Mouse (Mus musculus) left cerebral cortex, postnatal 25 days (tissue): ENCODE results near the gene C1qa. TPM values are rescaled to one million over a fixed set of nuclear protein-coding genes. Genes with fewer than 3 reads are reported as not detected.
A peak's percentile ranks its signal among the peaks of the same experiment; 100 is the strongest.

Experiments used
- DNase-seq, 2 experiments: peaks; one replicate each; pipeline ENCODE4 v3.0.0; 2022; ENCODE audit warnings: low spot score in 2 of 2, mixed read lengths in 1 of 2
- intact Hi-C: fragments of 180-260 bp; cut with DNase I; formaldehyde crosslinking; loops from one replicate; pipeline ENCODE4 v1.15.1; 2025
- total RNA-seq, 2 experiments: library from RNA; stranded (reverse); gene quantifications; 2 replicates each; pipeline ENCODE4 v1.2.3; 2021

C1qa gene
- 10 to 100 TPM; 51.2 to 54.2 TPM for total RNA-seq

DNA sequence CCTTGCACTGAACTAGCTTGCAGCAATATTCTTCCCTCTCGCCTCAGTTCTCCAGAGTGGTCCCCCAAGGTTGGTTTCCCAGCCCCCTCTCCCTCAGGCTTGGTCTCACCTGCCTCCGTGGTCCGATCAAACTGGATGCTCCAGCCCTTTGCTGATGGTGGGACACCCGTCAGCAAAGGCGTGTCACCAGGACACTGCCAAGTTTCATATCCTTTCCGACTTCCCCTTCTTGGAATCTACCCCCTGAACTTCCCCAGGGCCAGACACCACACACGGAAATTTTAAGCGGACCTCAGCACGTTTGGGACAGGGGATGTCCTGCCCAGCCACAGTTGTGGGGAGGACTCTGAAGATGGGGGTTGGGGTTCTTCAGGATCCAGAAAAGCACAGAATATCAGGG lies at the start of gene C1qa:
Gene C1qa (minus strand): TSS at position 167 of the 400 bp plus-strand sequence.
- DNase-seq: peak in 1 of 2 experiments; percentile 33
- intact Hi-C loops: loop anchor here (10.0 kb wide), 2 partner anchors 406 to 676 kb away; partner anchors contain the start of gene Ldlrad2

DNA sequence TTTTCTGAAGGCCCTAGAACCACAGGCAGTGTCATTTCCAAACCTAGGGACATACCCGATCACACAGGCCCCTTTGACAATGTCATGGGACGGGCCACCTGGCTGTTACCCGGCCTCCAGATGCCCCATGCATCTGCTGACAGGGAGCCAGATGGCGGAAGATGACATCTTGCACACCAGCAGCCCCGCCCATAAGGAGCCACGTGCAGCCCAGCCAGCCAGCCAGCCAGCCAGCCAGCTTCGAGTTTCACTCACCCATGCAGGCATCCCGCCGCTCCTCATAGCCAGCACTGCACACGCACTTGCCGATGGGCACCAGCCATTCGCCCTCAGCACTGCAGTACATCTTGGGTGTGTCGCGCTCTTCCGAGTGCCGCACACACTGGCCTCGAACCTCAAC lies 46.8 kb upstream of the C1qa start:
- intact Hi-C loops: no loop called here
- DNase-seq: no peak

DNA sequence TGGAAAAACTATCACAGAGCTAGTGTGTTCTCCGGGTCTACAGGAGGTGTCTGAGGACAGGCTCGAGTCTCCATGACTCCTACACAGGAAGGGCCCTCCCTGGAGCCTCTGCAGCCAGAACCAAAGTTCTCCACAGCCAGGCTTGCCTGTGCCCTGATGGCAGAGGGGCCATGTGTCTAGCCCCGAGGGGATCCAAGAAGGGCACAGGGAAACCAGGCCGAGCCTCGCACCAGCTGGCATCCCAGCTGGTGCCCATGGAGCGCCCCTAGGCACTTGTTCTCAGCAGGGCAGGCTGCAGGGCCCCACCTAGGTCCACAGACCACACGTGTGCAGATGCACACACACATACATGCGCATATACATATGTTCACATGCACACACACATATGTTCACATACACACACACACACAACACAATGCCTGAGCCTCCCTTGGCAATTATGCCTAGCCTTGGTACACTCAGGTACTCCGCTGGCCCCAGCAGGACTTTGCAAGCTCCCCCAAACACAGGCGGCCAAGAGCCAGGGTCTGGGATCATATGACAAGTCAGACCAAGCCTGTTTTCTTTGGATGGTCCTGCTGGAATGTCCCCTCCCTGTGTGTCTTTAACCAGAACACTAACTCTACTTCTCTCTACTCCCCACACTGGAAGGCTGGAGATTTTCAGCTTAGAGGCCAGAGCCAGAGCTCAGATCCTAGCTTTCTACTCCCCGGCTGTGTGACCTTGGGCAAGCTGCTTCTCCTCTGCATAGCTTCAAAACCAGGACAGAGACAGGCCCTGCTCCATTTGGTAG lies 46.2 kb upstream of the C1qa start:
- no peak for DNase-seq
- intact Hi-C loops: no loop called here

DNA sequence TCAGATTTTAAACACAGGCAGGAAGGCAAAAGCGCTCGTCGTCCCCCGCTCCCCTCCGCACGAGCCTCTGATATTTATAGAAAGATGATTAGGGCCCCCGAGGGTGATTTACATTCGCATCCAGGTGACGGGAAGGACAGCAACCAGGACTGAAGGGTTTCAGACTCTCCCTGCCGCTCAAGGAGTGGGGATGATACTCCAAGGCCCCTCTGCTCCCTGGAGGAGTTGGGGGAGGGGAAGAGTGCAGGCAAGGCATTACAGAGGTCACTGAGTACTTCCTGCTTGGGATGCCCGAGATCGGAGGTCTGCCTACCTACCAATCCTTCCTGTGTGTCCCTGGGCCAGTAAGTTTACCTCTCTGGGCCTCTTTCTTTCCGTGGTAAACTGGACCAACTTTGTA lies 44.6 kb upstream of the C1qa start:
- intact Hi-C loops: no loop called here
- DNase-seq: no peak

DNA sequence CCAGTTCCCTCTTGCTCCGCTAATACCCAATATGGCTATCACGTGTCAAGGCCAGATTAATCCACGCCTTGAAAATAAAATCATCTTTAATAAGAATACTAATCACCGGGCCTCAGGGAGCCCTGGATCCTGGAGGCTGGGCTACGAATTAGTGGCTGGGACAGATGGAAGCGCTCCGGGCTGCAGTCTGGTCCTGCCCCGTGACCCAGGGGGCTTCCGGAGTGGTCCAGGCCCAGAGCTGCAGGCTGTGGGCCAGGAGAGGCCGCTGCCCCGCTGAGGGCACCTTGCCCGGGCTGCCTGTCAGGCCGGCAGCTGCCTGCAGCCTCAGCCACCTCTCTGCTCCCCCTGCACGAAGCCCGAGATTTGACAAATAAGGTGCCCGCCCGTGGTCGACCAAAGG lies 44.2 kb upstream of the C1qa start:
- intact Hi-C loops: no loop called here
- DNase-seq: no peak

DNA sequence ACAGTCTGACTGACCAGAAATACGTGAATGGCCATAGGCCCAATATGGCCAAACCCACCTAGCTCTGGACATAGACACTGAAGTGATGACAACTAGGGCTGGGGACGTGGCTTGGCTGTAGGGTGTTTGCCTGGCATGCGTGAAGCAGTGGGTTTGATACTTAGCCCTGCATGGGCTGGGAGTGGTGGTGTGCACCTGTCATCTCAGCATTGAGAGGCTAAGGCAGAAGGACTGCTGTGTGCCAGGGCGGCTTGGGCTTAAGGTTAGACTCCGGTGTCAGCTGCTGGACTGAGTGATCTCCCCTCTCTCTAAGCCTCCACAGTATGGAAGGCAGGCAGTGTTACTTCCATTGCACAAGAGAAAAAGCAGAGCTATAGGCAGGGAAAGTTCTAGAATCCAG lies 39.3 kb upstream of the C1qa start:
- intact Hi-C loops: no loop called here
- DNase-seq: no peak

DNA sequence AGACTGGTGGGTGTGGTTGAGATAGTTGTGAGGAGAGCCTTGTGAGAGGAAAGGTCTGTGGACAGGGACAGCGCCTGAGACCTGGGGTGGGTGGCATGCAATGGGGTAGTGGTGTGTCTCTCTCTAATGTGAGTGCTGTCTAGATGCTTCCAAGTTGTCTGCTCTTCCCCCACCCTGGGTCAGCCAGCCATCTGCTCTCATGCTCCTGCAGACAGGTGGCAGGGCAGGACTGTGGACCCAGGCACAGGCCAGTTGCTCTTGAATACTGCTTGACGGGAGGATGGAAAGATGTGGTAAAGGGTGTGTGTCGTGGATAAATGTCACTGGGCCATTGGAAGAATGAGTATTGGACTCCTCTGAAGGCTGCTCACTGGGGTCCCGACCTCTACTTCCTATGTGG lies 38.7 kb upstream of the C1qa start:
- no peak for DNase-seq
- intact Hi-C loops: no loop called here

DNA sequence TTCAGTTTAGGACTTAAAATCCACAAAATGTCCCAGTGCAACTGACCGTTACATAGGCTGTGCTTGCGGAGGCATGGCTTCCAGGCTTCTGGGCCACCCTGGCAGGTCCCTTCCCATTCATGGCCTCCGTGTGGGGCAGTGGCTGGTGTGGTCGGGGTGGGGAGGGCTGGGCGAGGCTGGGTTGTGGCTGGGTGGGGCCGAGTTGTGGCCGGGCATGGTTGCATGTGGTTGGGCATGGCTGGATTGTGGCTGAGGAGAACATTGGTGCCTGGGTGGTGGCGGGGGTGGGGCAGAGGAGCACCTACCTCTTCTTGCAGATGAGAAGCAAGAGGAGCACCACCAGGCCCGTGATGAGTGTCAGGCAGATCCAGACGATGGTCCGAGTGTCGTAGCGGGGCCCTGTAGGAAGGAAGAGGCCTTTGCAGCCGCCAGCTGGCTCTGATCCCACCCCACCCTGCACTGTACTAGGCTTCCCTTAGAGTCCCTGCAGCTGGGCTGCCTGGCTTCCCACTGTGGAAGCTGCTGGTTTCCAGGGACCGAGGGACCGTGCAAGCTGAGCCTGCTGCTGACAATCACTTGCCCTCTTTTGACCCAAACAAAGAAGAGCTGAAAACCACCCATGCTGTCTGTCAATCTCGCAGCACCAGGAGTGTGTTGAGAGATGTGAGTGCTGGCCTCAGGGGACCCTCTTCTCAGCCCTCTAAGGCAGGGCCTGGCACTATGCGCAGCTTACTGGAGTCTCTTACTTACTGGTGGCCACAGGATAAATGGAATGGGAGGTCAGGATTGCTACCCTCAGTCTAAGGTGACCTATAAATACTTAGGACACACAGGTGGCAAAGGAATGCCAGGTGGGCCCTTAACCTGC lies 36.4 kb upstream of the C1qa start:
- intact Hi-C loops: no loop called here

DNA sequence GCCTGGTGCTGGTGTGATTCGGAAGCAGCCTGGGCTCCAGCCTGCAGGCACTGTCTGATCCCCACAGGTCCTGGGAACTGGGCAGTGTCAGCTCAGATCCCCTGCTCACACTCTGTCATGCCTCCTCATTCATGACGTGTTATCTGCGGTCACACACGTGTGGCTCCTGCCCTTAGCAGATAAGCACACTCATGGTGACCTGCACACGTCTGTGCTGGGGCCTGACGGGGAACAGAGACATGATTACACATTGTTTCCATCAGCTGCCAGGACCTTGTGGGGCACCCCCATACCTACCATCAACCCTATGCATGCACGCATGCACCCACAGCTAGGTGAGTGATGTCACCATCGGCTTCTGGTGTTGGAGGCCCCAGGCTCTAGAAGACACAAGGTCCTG lies 31.9 kb upstream of the C1qa start:
- no peak for DNase-seq
- intact Hi-C loops: no loop called here

More for the DNA sequence above, 36.4 kb upstream of the C1qa start:
- DNase-seq: no peak

DNA sequence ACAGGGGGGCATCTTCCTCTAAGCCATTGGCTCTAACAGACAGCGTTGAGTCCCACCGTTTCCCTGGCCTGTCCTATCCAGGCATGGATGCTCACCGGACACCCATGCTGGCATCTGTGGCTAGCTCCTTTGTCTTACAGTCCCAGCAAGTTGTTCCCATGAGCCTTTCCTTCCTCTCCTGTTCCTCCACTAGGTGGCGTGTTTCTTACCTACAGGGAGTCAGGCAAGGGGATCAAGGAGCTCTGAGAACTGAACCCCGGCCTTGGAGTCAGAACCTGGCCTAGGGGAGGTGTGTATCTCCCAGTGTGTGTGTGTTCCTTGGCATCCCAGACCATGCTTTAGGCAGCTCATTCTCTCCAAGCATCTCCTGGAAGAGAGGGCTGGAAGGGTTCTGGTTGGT lies 30.3 kb upstream of the C1qa start:
- peak; percentile 13 to 37 for DNase-seq
- intact Hi-C loops: loop anchor here (5.0 kb wide), 1 partner anchor 53 kb away; no protein-coding TSS in a partner anchor

DNA sequence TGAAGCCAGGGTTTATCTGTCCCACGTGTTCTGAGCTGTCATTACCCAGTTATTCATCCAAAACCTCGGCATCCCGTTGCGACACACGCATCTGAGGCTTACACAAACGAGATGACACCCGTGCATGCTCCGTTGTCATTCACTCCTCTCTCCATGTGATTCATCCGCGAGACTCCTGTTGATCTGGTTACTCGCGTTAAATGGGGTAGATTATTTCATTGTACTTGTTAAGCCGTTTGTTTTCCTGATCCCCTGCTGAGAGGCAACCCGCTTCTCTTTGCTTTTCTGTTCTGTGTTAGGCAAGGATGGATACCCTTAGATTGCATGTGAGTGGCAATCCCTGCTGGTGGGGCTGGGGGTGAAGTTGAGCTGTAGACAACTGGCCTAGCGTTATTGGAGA lies 27.2 kb upstream of the C1qa start:
- intact Hi-C loops: loop anchor here (5.0 kb wide), 1 partner anchor 56 kb away; no protein-coding TSS in a partner anchor
- no peak for DNase-seq

DNA sequence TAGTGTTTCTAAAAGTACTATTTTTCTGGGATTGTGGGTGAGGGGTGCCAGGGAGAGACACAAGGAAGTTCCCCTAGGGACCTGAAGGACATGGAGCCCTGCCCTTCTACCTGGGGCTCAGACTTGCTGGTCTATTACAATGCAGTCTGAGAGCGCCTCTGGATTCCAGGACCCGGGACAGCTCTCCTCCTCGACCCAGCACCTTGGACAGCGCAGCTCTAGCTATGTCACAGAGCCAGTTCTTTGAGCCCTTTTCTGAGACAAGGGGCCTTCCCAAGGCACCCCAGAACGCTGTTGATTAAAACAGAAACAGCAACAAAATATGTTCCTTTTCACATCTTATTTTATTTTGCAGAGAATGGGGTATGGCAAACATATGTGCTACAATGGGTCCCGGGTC lies 25.9 kb upstream of the C1qa start:
- intact Hi-C loops: no loop called here
- no peak for DNase-seq

DNA sequence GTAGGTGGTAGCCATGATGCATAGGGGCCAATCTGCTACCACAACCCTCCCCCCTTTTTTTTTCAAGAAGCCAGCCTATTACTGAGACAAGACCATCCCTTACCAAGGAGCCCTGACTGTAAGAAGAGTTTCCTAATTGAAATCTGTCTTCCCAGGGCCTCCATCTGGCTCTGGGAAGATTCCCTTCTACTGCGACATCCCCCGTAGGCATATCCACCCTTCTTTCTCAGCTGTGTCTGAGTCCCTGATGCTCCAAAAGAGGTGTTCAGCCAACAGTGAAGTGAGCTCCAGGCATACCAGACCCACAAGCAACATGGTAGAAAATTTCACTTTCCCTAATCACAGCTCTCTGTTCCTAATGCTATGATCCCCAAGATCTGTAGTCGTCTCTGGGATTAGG lies 20.9 kb upstream of the C1qa start:
- intact Hi-C loops: no loop called here
- DNase-seq: peak in 1 of 2 experiments; percentile 52

DNA sequence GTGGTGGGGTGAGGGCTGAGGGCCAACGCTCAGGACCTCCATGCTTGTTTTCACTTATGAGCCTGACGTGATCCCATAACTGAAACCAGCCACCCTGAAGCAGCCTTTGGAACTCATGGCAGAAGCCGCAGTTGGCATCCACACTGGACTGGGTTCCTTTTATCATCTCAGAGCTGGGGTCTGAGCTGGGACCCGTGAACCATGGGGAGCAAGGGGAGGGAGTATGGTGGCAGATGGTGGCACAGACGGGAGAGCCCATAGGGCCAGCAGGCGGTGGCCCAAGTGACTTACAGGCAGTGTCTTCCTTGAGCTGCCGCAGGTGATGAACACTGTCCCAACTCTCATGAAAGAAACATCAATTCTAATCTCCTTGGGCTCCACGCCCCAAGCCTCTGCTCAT lies 20.2 kb upstream of the C1qa start:
- DNase-seq: no peak
- intact Hi-C loops: no loop called here

DNA sequence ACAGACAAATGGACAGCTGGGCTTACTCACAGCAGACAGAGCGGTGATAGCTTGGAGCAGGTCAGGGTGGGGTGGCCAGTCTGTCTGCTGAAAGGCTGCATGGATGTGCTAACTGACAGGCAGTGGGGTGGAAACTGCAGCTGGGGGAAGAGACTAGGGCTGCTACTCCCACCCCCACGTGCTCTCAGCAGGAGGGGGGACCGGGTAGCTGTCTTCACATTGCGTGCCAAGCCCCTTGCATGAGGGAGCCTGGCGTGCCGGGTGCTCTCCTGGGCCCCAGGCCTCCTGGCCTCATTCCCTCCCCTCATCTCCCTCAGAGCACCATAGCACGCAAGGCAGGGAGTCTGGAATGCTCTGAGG lies 18.5 kb upstream of the C1qa start:
- intact Hi-C loops: no loop called here

DNA sequence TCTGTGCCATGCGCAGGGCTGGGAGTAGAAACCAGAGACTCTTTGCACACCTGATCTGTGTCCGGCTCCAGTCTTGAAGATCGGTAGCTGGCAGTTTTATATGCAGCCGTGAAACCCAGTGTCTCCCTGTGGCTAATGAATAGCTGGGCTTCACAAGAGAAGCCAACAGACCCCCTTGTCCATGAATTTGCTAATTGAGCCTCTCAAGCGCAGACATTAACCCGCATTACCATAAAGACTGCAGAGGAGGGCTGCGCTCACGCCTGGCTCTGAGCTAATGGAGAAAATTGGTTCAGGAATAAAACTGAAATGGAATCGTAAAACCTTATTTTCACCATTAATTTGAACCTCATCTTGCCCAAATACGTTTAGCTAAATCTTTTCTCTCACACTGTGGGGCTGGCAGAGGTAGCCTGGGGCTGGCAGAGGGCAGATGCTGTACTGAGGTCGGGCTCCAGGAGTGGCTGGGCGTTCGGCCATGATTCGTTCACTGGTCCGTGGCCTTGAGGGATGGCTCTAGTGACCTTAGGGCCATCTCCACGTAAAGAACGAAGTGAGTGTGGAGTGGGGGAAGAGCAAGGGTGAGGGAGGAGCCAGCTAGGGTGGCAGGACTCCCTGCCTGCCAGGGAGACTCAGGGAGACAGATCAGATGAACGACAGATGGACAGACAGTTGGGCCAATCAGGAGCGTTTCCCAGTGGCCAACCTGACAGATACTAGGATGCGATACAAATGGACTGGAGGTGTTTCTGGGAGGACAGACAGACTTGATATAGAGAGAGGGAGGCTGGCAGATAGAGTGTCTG lies 18.0 kb upstream of the C1qa start:
- intact Hi-C loops: no loop called here
- no peak for DNase-seq

More for the DNA sequence above, 18.5 kb upstream of the C1qa start:
- no peak for DNase-seq

DNA sequence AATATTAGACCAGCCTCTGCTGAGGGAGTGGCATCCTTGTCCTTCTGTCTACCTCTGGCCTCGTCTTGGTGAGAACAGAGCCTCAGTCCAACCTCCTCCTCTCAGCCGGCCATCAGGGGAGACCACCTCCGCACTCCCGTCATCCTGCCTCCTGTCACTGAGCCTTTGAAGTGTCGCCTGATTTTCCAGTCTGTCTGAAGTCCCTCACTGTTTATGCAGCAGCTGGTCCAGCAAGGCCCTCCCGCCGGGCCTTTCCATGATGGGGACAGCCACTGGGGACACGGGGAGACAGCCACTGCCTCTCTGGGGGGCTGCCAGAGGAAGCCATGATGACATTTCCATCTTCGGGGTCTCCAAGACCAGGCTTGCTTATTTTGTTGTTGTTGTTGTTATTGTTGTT lies 14.2 kb upstream of the C1qa start:
- no peak for DNase-seq
- intact Hi-C loops: no loop called here

DNA sequence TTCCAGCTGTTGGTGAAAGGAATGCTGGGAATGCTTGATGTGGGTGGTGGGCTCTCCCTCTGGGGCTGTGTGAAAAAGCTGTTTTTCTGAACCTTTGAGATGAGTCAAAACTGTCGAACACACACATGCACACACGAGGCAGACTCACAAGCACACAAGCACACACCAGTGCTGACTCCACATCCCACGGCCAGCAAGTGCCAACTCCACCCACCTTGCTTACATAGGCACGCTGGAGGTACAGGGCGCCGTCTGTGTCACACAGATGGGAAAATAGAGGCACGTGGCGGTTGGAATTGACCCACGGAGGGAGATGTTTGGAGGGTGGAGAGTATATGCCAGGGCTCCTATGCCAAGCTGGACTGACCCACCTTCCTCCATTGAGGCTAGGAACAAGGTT lies 13.2 kb upstream of the C1qa start:
- DNase-seq: peak in 1 of 2 experiments; percentile 54
- intact Hi-C loops: no loop called here

DNA sequence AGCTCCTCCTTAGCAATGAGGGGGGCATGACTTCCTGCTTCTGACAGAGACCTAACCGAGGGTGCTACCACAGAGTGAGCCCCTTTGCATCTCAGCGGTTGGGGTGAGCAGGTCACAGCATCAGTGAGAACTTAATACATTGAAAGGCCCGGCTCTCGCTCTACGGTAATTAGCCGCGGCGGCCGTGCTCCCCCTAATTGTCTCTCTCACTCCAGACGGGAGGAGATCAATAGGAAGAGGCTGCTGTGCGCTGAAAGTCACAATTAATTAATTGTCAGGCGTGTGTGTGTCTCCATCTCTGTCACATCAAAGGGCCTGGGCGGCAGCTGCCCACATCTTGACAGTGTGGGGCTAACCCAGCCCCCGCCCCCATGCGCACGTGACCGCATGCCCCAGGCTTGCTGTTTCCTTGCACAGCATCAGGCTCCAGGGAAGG lies 12.6 kb upstream of the C1qa start:
- no peak for DNase-seq
- intact Hi-C loops: no loop called here

DNA sequence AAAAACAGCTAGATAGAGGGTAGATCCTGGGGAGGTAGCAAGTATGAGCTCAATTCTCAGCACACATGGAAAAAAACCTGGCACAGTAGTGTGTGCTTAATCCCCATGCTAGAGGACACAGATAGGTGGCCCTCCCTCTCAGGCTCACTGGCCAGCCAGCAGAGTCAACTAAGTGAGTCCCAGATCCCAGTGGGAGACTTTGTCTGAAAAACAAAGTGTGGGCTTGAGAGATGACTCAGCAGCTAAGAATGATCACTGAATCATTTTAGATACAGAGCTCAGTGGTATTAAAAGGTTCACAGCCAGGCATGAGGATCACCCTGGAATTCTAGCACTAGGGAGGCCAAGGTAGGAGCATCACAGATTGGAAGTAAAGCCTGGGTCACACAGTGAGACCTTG lies 9.2 kb upstream of the C1qa start:
- intact Hi-C loops: no loop called here
- DNase-seq: peak in 1 of 2 experiments; percentile 38
